Mouse (Mus musculus): ENCODE measurements around the gene Arid4a.
"Not testable (repeated sequence)": the region's sequence is repeated elsewhere in the genome, so short reads cannot be mapped to it uniquely, and the experiment has no call there.

Gene Arid4a

GRCm38 (mm10) chr12:71014845-71015362 lies 886 bp upstream of the Arid4a start:
- no peak for DNase-seq (ENCODE audit: low read depth, low spot score)

- no peak for DNase-seq (ENCODE audit: low read depth, low spot score)
Measured at GRCm38 (mm10) chr12:71016211-71016502, 367 bp downstream of the Arid4a start.

GRCm38 (mm10) chr12:71016503-71017241 lies 882 bp downstream of the Arid4a start:
- no peak for DNase-seq (ENCODE audit: low read depth, low spot score)

- no peak for DNase-seq (ENCODE audit: low read depth, low spot score)
Measured at GRCm38 (mm10) chr12:71017242-71017571, 1.4 kb downstream of the Arid4a start.

- DNase-seq (ENCODE audit: low read depth, low spot score) = no peak
Measured at GRCm38 (mm10) chr12:71017827-71018226, 2.0 kb downstream of the Arid4a start.

- no peak for DNase-seq (ENCODE audit: low read depth, low spot score)
Measured at GRCm38 (mm10) chr12:71019211-71019610, 3.4 kb downstream of the Arid4a start.

GRCm38 (mm10) chr12:71024411-71024810 lies 8.6 kb downstream of the Arid4a start:
- DNase-seq (ENCODE audit: low read depth, low spot score) = no peak

- DNase-seq (ENCODE audit: low read depth, low spot score) = not testable (repeated sequence)
Measured at GRCm38 (mm10) chr12:71028265-71028664, 12.5 kb downstream of the Arid4a start.

- DNase-seq (ENCODE audit: low read depth, low spot score) = no peak
Measured at GRCm38 (mm10) chr12:71030260-71030659, 14.5 kb downstream of the Arid4a start.

GRCm38 (mm10) chr12:71030722-71031121 lies 14.9 kb downstream of the Arid4a start:
- no peak for DNase-seq (ENCODE audit: low read depth, low spot score)

- no peak for DNase-seq (ENCODE audit: low read depth, low spot score)
Measured at GRCm38 (mm10) chr12:71035826-71036225, 20.0 kb downstream of the Arid4a start.

GRCm38 (mm10) chr12:71036729-71037404 lies 21.1 kb downstream of the Arid4a start:
- no peak for DNase-seq (ENCODE audit: low read depth, low spot score)

- no peak for DNase-seq (ENCODE audit: low read depth, low spot score)
Measured at GRCm38 (mm10) chr12:71040462-71040861, 24.7 kb downstream of the Arid4a start.

- DNase-seq (ENCODE audit: low read depth, low spot score) = no peak
Measured at GRCm38 (mm10) chr12:71042451-71042850, 26.7 kb downstream of the Arid4a start.

GRCm38 (mm10) chr12:71043571-71043970 lies 27.8 kb downstream of the Arid4a start:
- no peak for DNase-seq (ENCODE audit: low read depth, low spot score)

- no peak for DNase-seq (ENCODE audit: low read depth, low spot score)
Measured at GRCm38 (mm10) chr12:71044488-71044887, 28.7 kb downstream of the Arid4a start.

GRCm38 (mm10) chr12:71046501-71046900 lies 30.7 kb downstream of the Arid4a start:
- no peak for DNase-seq (ENCODE audit: low read depth, low spot score)

- no peak for DNase-seq (ENCODE audit: low read depth, low spot score)
Measured at GRCm38 (mm10) chr12:71047473-71048078, 31.8 kb downstream of the Arid4a start.

- peak; percentile 95 for DNase-seq (ENCODE audit: low read depth, low spot score)
Measured at GRCm38 (mm10) chr12:71048117-71048516, 32.3 kb downstream of the Arid4a start.

- DNase-seq (ENCODE audit: low read depth, low spot score) = no peak
Measured at GRCm38 (mm10) chr12:71048561-71048960, 32.8 kb downstream of the Arid4a start.

GRCm38 (mm10) chr12:71049596-71050265 lies 33.9 kb downstream of the Arid4a start:
- no peak for DNase-seq (ENCODE audit: low read depth, low spot score)

- DNase-seq (ENCODE audit: low read depth, low spot score) = no peak
Measured at GRCm38 (mm10) chr12:71051079-71051478, 35.3 kb downstream of the Arid4a start.

All from brain, embryonic 18.5 days (tissue).